Mouse (Mus musculus): ENCODE measurements around the gene Selenom. TPM values are rescaled to one million over a fixed set of nuclear protein-coding genes. Genes with fewer than 3 reads are reported as not detected.

Gene Selenom
- polyA plus RNA-seq, 1 experiment from 2014 or later: 61.8 TPM

Other genes with a start within 250 kb of the Selenom start
- gene Drg1, start 248.3 kb upstream of the Selenom start, polyA plus RNA-seq (2016; fragmentation: Nextera tagmentation; extraction: Ambion mirVana): 261 and 274 TPM in 2 replicates
- 115 and 117 TPM in 2 replicates for gene Patz1, start 225.8 kb upstream of the Selenom start, polyA plus RNA-seq (2016; fragmentation: Nextera tagmentation; extraction: Ambion mirVana)
- 21.2 and 22.6 TPM in 2 replicates for gene Pik3ip1, start 184.3 kb upstream of the Selenom start, polyA plus RNA-seq (2016; fragmentation: Nextera tagmentation; extraction: Ambion mirVana)
- 117 and 121 TPM in 2 replicates for gene Limk2, start 105.5 kb upstream of the Selenom start, polyA plus RNA-seq (2016; fragmentation: Nextera tagmentation; extraction: Ambion mirVana)
- gene Rnf185, start 62.3 kb upstream of the Selenom start, polyA plus RNA-seq (2016; fragmentation: Nextera tagmentation; extraction: Ambion mirVana): 40.7 and 43.9 TPM in 2 replicates
- 1.0 and 1.3 TPM in 2 replicates for gene Pla2g3, start 26.4 kb upstream of the Selenom start, polyA plus RNA-seq (2016; fragmentation: Nextera tagmentation; extraction: Ambion mirVana)
- 1.2 and 1.3 TPM in 2 replicates for gene Inpp5j, start 9.9 kb upstream of the Selenom start, polyA plus RNA-seq (2016; fragmentation: Nextera tagmentation; extraction: Ambion mirVana)
- 34.3 and 37.9 TPM in 2 replicates for gene Smtn, start 25.9 kb downstream of the Selenom start, polyA plus RNA-seq (2016; fragmentation: Nextera tagmentation; extraction: Ambion mirVana)
- 48.0 and 55.9 TPM in 2 replicates for gene Morc2a, start 134.5 kb downstream of the Selenom start, polyA plus RNA-seq (2016; fragmentation: Nextera tagmentation; extraction: Ambion mirVana)

Data from neural tube, embryonic 12.5 days (tissue).